Mouse (Mus musculus): ENCODE results near the gene B4gat1. TPM values are rescaled to one million over a fixed set of nuclear protein-coding genes. Genes with fewer than 3 reads are reported as not detected.

Gene B4gat1
- total and polyA plus RNA-seq, 2 experiments from 2014 or later, result 174 to 178 TPM

DNA sequence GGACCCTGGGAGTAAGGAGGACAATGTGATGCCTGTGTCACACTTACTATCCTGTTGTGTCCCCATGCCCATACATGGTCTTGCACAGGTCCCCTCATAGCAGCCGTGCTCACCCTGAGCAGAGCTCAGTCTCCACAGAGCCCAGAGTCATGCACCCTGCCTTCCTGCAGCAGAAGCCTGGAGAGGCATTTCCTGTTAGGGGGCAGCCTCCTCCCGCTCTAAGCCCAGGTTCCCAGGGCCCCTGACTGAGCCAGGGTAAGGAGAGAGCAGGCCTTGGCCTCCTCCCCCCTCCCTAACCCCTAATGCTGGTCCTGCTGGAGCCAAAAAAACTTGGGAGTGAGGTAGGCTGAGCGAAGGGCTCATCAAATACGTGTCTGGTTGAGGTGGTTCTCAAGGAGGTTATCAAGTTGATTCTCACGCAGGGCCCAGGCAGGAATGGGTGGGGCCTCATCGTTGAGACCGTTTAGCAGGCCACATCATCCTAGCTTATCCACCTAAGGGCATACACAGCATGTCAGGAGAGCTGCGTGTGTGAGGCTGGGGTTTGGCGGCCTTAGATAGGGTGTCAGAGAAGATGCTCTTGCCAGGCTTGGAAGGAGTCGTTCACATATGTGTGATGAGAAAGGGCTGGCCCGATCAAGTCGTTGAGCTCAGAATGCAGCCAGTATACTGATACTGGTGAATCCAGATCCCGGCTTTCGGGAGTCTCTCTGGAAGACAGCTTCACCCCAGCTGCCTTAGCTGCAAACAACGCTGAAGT lies 28.6 kb downstream of the B4gat1 start:
- WGBS, result 17% methylated on average over 15 of the region's 15 CpGs

GRCm38 (mm10) chr19:5067867-5068569 lies 29.4 kb downstream of the B4gat1 start, which contains the start of gene Cd248:
TSS of gene Cd248 (plus strand) at chr19:5068078.
- WGBS, result 2% methylated on average over 49 of the region's 56 CpGs
- H3K9me3 ChIP-seq (ENCODE audit: low read length), result no peaks in the 10 kb centered on the region
- peaks cover 9% of the 10 kb centered on the region; the same call in 1 of the 2 replicates for H3K4me1 ChIP-seq (ENCODE audit: insufficient read depth, low read length)
- H3K27me3 ChIP-seq (ENCODE audit: insufficient read depth, low read length), result no peaks in the 10 kb centered on the region
- H3K4me2 ChIP-seq (ENCODE audit: low read depth, low read length), result peak within 1 kb of the TSS; percentile 60
- no peak within 1 kb of the TSS for H3K27ac ChIP-seq
- no peaks in the 10 kb centered on the region for H3K36me3 ChIP-seq (ENCODE audit: insufficient read depth, low read length)
- peak within 1 kb of the TSS; percentile 52 for H3K9ac ChIP-seq (replicated peaks; ENCODE audit: low read length)
- H3K4me3 ChIP-seq (ENCODE audit: low read length), result peak within 1 kb of the TSS; percentile 38
- DNase-seq (ENCODE audit: low spot score) (peak; percentile 67), ATAC-seq (peak; percentile 14; the same call in 1 of the 2 replicates)
- no peak for TF ChIP-seq CTCF (IDR thresholded peaks at IDR 0.05; ENCODE audit: low read depth)

More for the DNA sequence above, 28.6 kb downstream of the B4gat1 start:
- Histone ChIP-seq H3K4me2 (ENCODE audit: low read depth, low read length) (peak overlapping the region; percentile 60), H3K9ac (replicated peaks; ENCODE audit: low read length) (no peak overlapping the region), H3K4me3 (ENCODE audit: low read length) (peak overlapping the region; percentile 38), H3K36me3 (ENCODE audit: insufficient read depth, low read length) (no peaks in the 10 kb centered on the region), H3K9me3 (ENCODE audit: low read length) (no peaks in the 10 kb centered on the region), H3K4me1 (ENCODE audit: insufficient read depth, low read length) (peaks cover 9% of the 10 kb centered on the region; the same call in 1 of the 2 replicates), H3K27ac (no peak overlapping the region), H3K27me3 (ENCODE audit: insufficient read depth, low read length) (no peaks in the 10 kb centered on the region)
- no peak for DNase-seq (ENCODE audit: low spot score)
- no peak for TF ChIP-seq CTCF (IDR thresholded peaks at IDR 0.05; ENCODE audit: low read depth)
- ATAC-seq, result no peak

DNA sequence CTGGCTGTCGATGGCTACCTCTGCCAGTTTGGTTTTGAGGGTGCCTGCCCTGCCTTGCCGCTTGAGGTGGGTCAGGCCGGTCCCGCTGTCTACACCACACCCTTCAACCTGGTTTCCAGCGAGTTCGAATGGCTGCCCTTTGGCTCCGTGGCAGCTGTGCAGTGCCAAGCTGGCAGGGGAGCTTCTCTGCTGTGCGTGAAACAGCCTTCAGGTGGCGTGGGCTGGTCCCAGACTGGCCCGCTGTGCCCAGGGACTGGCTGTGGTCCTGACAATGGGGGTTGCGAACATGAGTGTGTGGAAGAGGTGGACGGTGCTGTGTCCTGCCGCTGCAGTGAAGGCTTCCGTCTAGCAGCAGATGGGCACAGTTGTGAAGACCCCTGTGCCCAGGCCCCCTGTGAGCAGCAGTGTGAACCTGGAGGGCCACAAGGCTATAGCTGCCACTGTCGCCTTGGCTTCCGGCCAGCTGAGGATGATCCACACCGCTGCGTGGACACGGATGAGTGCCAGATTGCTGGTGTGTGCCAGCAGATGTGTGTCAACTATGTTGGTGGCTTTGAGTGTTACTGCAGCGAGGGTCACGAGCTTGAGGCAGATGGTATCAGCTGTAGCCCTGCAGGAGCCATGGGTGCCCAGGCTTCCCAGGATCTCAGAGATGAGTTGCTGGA lies 30.1 kb downstream of the B4gat1 start:
- Histone ChIP-seq H3K27me3 (ENCODE audit: insufficient read depth, low read length) (no peaks in the 10 kb centered on the region), H3K36me3 (ENCODE audit: insufficient read depth, low read length) (no peaks in the 10 kb centered on the region), H3K4me1 (ENCODE audit: insufficient read depth, low read length) (peaks cover 9% of the 10 kb centered on the region; the same call in 1 of the 2 replicates), H3K9me3 (ENCODE audit: low read length) (no peaks in the 10 kb centered on the region), H3K4me3 (ENCODE audit: low read length) (peak overlapping the region; percentile 38), H3K9ac (replicated peaks; ENCODE audit: low read length) (peak overlapping the region; percentile 52), H3K4me2 (ENCODE audit: low read depth, low read length) (peak overlapping the region; percentile 60), H3K27ac (no peak overlapping the region)
- DNase-seq (ENCODE audit: low spot score), result peak; percentile 36
- ATAC-seq, result 0 out of 2 replicates have a peak, but pooled peaks have one; percentile 15
- WGBS, result 26% methylated on average over 21 of the region's 21 CpGs
- TF ChIP-seq CTCF (IDR thresholded peaks at IDR 0.05; ENCODE audit: low read depth), result no peak; the same call in 1 of the 2 replicates

GRCm38 (mm10) chr19:5069486-5069885 lies 30.9 kb downstream of the B4gat1 start:
- H3K36me3 ChIP-seq (ENCODE audit: insufficient read depth, low read length), result no peaks in the 10 kb centered on the region
- no peak overlapping the region for H3K27ac ChIP-seq
- TF ChIP-seq CTCF (IDR thresholded peaks at IDR 0.05; ENCODE audit: low read depth), result no peak
- DNase-seq (ENCODE audit: low spot score) (no peak), ATAC-seq (no peak)
- H3K27me3 ChIP-seq (ENCODE audit: insufficient read depth, low read length), result no peaks in the 10 kb centered on the region
- WGBS, result 86% methylated on average over 5 of the region's 5 CpGs
- H3K4me3 ChIP-seq (ENCODE audit: low read length), result no peak overlapping the region
- H3K4me1 ChIP-seq (ENCODE audit: insufficient read depth, low read length), result peaks cover 9% of the 10 kb centered on the region; the same call in 1 of the 2 replicates
- no peak overlapping the region for H3K9ac ChIP-seq (replicated peaks; ENCODE audit: low read length)
- no peaks in the 10 kb centered on the region for H3K9me3 ChIP-seq (ENCODE audit: low read length)
- peak overlapping the region; percentile 60 for H3K4me2 ChIP-seq (ENCODE audit: low read depth, low read length)

- Histone ChIP-seq H3K9ac (replicated peaks; ENCODE audit: low read length) (no peak overlapping the region), H3K4me3 (ENCODE audit: low read length) (no peak overlapping the region), H3K4me1 (ENCODE audit: insufficient read depth, low read length) (peaks cover 9% of the 10 kb centered on the region; the same call in 1 of the 2 replicates), H3K4me2 (ENCODE audit: low read depth, low read length) (peak overlapping the region; percentile 23; the same call in 1 of the 2 replicates), H3K27me3 (ENCODE audit: insufficient read depth, low read length) (no peaks in the 10 kb centered on the region), H3K27ac (no peak overlapping the region), H3K9me3 (ENCODE audit: low read length) (no peaks in the 10 kb centered on the region), H3K36me3 (ENCODE audit: insufficient read depth, low read length) (no peaks in the 10 kb centered on the region)
- 81% methylated on average over 7 of the region's 7 CpGs for WGBS
- ATAC-seq (no peak), DNase-seq (ENCODE audit: low spot score) (no peak)
- TF ChIP-seq CTCF (IDR thresholded peaks at IDR 0.05; ENCODE audit: low read depth), result no peak
Observed at GRCm38 (mm10) chr19:5069978-5070377, 31.4 kb downstream of the B4gat1 start.

DNA sequence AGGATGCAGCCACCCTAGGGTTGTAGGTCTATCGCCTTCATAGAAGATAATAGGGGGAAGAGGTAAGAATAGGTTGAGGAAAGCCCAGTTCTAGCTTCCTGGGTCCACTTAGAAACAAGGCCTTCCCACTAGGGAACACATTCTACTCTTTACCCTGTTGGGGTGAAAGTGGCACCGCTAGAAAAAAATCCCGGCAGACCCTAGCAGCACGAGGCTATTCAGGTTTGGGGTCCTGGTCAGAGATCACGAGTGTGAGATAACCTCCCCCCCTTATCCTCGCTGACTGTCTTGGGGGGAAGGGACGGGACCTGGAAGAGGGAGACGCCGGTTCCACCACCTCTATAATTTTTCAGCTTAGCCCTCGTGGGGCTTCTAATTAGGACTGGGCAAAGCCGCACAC lies 32.5 kb downstream of the B4gat1 start:
- no peak for TF ChIP-seq CTCF (IDR thresholded peaks at IDR 0.05; ENCODE audit: low read depth)
- H3K9me3 ChIP-seq (ENCODE audit: low read length), result no peaks in the 10 kb centered on the region
- H3K27me3 ChIP-seq (ENCODE audit: insufficient read depth, low read length), result no peaks in the 10 kb centered on the region
- H3K36me3 ChIP-seq (ENCODE audit: insufficient read depth, low read length), result no peaks in the 10 kb centered on the region
- H3K4me1 ChIP-seq (ENCODE audit: insufficient read depth, low read length), result peaks cover 9% of the 10 kb centered on the region; the same call in 1 of the 2 replicates
- H3K4me3 ChIP-seq (ENCODE audit: low read length), result peak overlapping the region; percentile 41
- WGBS, result 15% methylated on average over 11 of the region's 11 CpGs
- H3K9ac ChIP-seq (replicated peaks; ENCODE audit: low read length), result peak overlapping the region; percentile 40; the same call in 1 of the 2 replicates
- peak overlapping the region; percentile 80 for H3K4me2 ChIP-seq (ENCODE audit: low read depth, low read length)
- DNase-seq (ENCODE audit: low spot score), result no peak
- no peak for ATAC-seq
- H3K27ac ChIP-seq, result no peak overlapping the region

All from hindbrain, postnatal 0 days (tissue).